Mouse (Mus musculus): ENCODE data around the gene Slc17a7. TPM values are rescaled to one million over a fixed set of nuclear protein-coding genes. Genes with fewer than 3 reads are reported as not detected.
"Not testable (repeated sequence)": the region's sequence is repeated elsewhere in the genome, so short reads cannot be mapped to it uniquely, and the experiment has no call there.

Slc17a7 gene
- polyA plus RNA-seq, 1 experiment from 2014 or later = 1.4 TPM

- Histone ChIP-seq H3K27me3 (ENCODE audit: insufficient read depth, poor library complexity, severe bottlenecking) (no peaks in the 10 kb centered on the region), H3K4me1 (peaks cover 33% of the 10 kb centered on the region), H3K27ac (no peak overlapping the region), H3K4me3 (no peak overlapping the region), H3K9me3 (no peaks in the 10 kb centered on the region), H3K36me3 (peaks cover 19% of the 10 kb centered on the region)
- DNase-seq (ENCODE audit: low spot score) = no peak
- 68% methylated on average over 11 of the region's 11 CpGs for WGBS
These were observed 12.4 kb upstream of the Slc17a7 start for GRCm38 (mm10) chr7:45151303-45151702.

- not testable (repeated sequence) for DNase-seq (ENCODE audit: low spot score); H3K9me3 ChIP-seq; H3K27me3 ChIP-seq (ENCODE audit: insufficient read depth, poor library complexity, severe bottlenecking)
- Histone ChIP-seq H3K36me3 (peaks cover 13% of the 10 kb centered on the region), H3K27ac (peak overlapping the region; percentile 96; the same call in 1 of the 2 replicates), H3K4me1 (peaks cover 30% of the 10 kb centered on the region), H3K4me3 (peak overlapping the region; percentile 77; the same call in 1 of the 2 replicates)
- 87% methylated on average over 2 of the region's 2 CpGs for WGBS
These were observed 10.7 kb upstream of the Slc17a7 start for GRCm38 (mm10) chr7:45153052-45153451.

- no peaks in the 10 kb centered on the region for H3K27me3 ChIP-seq (ENCODE audit: insufficient read depth, poor library complexity, severe bottlenecking)
- WGBS = 6% methylated on average over 5 of the region's 5 CpGs
- peak overlapping the region; percentile 96 for H3K27ac ChIP-seq
- H3K4me1 ChIP-seq = peaks cover 24% of the 10 kb centered on the region
- no peaks in the 10 kb centered on the region for H3K9me3 ChIP-seq
- H3K36me3 ChIP-seq = peaks cover 14% of the 10 kb centered on the region
- DNase-seq (ENCODE audit: low spot score) = no peak
- peak overlapping the region; percentile 77 for H3K4me3 ChIP-seq
These were observed 10.2 kb upstream of the Slc17a7 start for GRCm38 (mm10) chr7:45153586-45153985.

- Histone ChIP-seq H3K4me3 (peak within 1 kb of the TSS; percentile 77), H3K27me3 (ENCODE audit: insufficient read depth, poor library complexity, severe bottlenecking) (no peaks in the 10 kb centered on the region), H3K27ac (peak within 1 kb of the TSS; percentile 96), H3K36me3 (peaks cover 20% of the 10 kb centered on the region), H3K9me3 (no peaks in the 10 kb centered on the region), H3K4me1 (peaks cover 21% of the 10 kb centered on the region)
- peak; percentile 98 for DNase-seq (ENCODE audit: low spot score)
- 4% methylated on average over 69 of the region's 69 CpGs for whole genome bisulfite sequencing
These were observed 9.4 kb upstream of the Slc17a7 start, which contains the start of the genes Pih1d1 and Aldh16a1 for GRCm38 (mm10) chr7:45154096-45154992. Pih1d1 (plus strand) TSS chr7:45154303. Aldh16a1 (minus strand) TSS chr7:45154584.

- 74% methylated on average over 12 of the region's 12 CpGs for WGBS
- DNase-seq (ENCODE audit: low spot score) = no peak
These were observed 8.7 kb upstream of the Slc17a7 start for GRCm38 (mm10) chr7:45154993-45155514.

GRCm38 (mm10) chr7:45155590-45155989 is 8.2 kb upstream of the Slc17a7 start:
- no peaks in the 10 kb centered on the region for H3K27me3 ChIP-seq (ENCODE audit: insufficient read depth, poor library complexity, severe bottlenecking)
- no peak for DNase-seq (ENCODE audit: low spot score)
- no peak overlapping the region for H3K27ac ChIP-seq
- H3K9me3 ChIP-seq = no peaks in the 10 kb centered on the region
- H3K4me3 ChIP-seq = no peak overlapping the region
- peaks cover 29% of the 10 kb centered on the region for H3K36me3 ChIP-seq
- peaks cover 14% of the 10 kb centered on the region for H3K4me1 ChIP-seq
- WGBS = 82% methylated on average over 9 of the region's 9 CpGs

More at GRCm38 (mm10) chr7:45154993-45155514, 8.7 kb upstream of the Slc17a7 start:
- Histone ChIP-seq H3K9me3 (no peaks in the 10 kb centered on the region), H3K27me3 (ENCODE audit: insufficient read depth, poor library complexity, severe bottlenecking) (no peaks in the 10 kb centered on the region), H3K36me3 (peaks cover 27% of the 10 kb centered on the region), H3K27ac (peak overlapping the region; percentile 96), H3K4me1 (peaks cover 16% of the 10 kb centered on the region), H3K4me3 (peak overlapping the region; percentile 77)

GRCm38 (mm10) chr7:45156206-45156605 is 7.5 kb upstream of the Slc17a7 start:
- H3K4me3 ChIP-seq = no peak overlapping the region
- no peak for DNase-seq (ENCODE audit: low spot score)
- peaks cover 35% of the 10 kb centered on the region for H3K36me3 ChIP-seq
- H3K27me3 ChIP-seq (ENCODE audit: insufficient read depth, poor library complexity, severe bottlenecking) = no peaks in the 10 kb centered on the region
- 93% methylated on average over 15 of the region's 15 CpGs for WGBS
- peaks cover 13% of the 10 kb centered on the region for H3K4me1 ChIP-seq
- H3K9me3 ChIP-seq = no peaks in the 10 kb centered on the region
- no peak overlapping the region for H3K27ac ChIP-seq

- peaks cover 2% of the 10 kb centered on the region for H3K27me3 ChIP-seq (ENCODE audit: insufficient read depth, poor library complexity, severe bottlenecking)
- no peaks in the 10 kb centered on the region for H3K9me3 ChIP-seq
- H3K27ac ChIP-seq = no peak overlapping the region
- H3K4me1 ChIP-seq = peaks cover 19% of the 10 kb centered on the region
- WGBS = 82% methylated on average over 14 of the region's 14 CpGs
- no peak for DNase-seq (ENCODE audit: low spot score)
- H3K4me3 ChIP-seq = no peak overlapping the region
- H3K36me3 ChIP-seq = peaks cover 35% of the 10 kb centered on the region
These were observed 6.3 kb upstream of the Slc17a7 start for GRCm38 (mm10) chr7:45157459-45157858.

GRCm38 (mm10) chr7:45158991-45159390 is 4.8 kb upstream of the Slc17a7 start:
- H3K4me3 ChIP-seq = no peak overlapping the region
- DNase-seq (ENCODE audit: low spot score) = no peak
- H3K36me3 ChIP-seq = peaks cover 35% of the 10 kb centered on the region

GRCm38 (mm10) chr7:45160316-45160800 is 3.4 kb upstream of the Slc17a7 start:
- Histone ChIP-seq H3K27me3 (ENCODE audit: insufficient read depth, poor library complexity, severe bottlenecking) (peaks cover 31% of the 10 kb centered on the region), H3K9me3 (no peaks in the 10 kb centered on the region), H3K36me3 (peaks cover 35% of the 10 kb centered on the region), H3K4me3 (no peak overlapping the region), H3K4me1 (peaks cover 23% of the 10 kb centered on the region), H3K27ac (no peak overlapping the region)
- WGBS = 90% methylated on average over 6 of the region's 6 CpGs
- DNase-seq (ENCODE audit: low spot score) = no peak

More at GRCm38 (mm10) chr7:45158991-45159390, 4.8 kb upstream of the Slc17a7 start:
- Histone ChIP-seq H3K4me1 (peaks cover 24% of the 10 kb centered on the region), H3K27me3 (ENCODE audit: insufficient read depth, poor library complexity, severe bottlenecking) (peaks cover 17% of the 10 kb centered on the region), H3K27ac (no peak overlapping the region), H3K9me3 (no peaks in the 10 kb centered on the region)
- 94% methylated on average over 6 of the region's 6 CpGs for WGBS

GRCm38 (mm10) chr7:45160866-45161265 is 2.9 kb upstream of the Slc17a7 start:
- 87% methylated on average over 3 of the region's 3 CpGs for WGBS
- peaks cover 23% of the 10 kb centered on the region for H3K4me1 ChIP-seq
- peaks cover 35% of the 10 kb centered on the region for H3K36me3 ChIP-seq
- no peak overlapping the region for H3K4me3 ChIP-seq
- H3K27me3 ChIP-seq (ENCODE audit: insufficient read depth, poor library complexity, severe bottlenecking) = peaks cover 36% of the 10 kb centered on the region
- no peaks in the 10 kb centered on the region for H3K9me3 ChIP-seq
- no peak overlapping the region for H3K27ac ChIP-seq
- no peak for DNase-seq (ENCODE audit: low spot score)

GRCm38 (mm10) chr7:45161612-45162473 is 1.9 kb upstream of the Slc17a7 start:
- Histone ChIP-seq H3K9me3 (no peaks in the 10 kb centered on the region), H3K27me3 (ENCODE audit: insufficient read depth, poor library complexity, severe bottlenecking) (peaks cover 46% of the 10 kb centered on the region), H3K27ac (peak overlapping the region; percentile 63; the same call in 1 of the 2 replicates), H3K4me1 (peaks cover 23% of the 10 kb centered on the region), H3K36me3 (peaks cover 35% of the 10 kb centered on the region), H3K4me3 (peak overlapping the region; percentile 59)
- peak; percentile 94 for DNase-seq (ENCODE audit: low spot score)
- WGBS = 5% methylated on average over 35 of the region's 35 CpGs

Measured in heart, embryonic 10.5 days (tissue).